Mouse (Mus musculus) cerebellum, postnatal 10 days (tissue): ENCODE measurements at regions not wholly inside any gene's neighbourhood (a gene's known extent, or its start where the extent isn't known, plus 50 kb on each side); places are given as distances from the start of the nearest gene placed in this dataset.

Experiments used
- DNase-seq, 2 experiments: peaks; one replicate each; pipeline ENCODE4 v3.0.0; 2021; ENCODE audit warnings: mixed read lengths in 2 of 2

DNA sequence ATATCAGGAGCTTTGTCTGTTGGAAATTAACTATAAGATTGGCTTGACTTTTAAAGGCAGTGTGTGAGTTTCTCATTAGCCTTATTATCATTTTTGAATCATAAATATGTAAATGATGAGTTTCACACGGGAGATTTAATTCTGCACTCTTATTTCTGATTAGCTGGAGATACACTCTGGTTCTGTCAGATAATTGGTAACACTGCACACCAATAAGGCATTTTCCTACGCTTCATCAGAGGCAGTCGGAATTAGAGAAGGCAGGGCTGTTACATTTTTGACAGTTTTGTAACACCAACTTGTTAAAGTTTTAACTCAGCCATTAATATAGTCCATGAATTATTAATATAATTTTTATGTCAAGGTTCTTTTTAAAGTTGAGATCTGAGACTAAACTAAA, 347.3 kb downstream of the Zfp352 start:
- DNase-seq: no peak

DNA sequence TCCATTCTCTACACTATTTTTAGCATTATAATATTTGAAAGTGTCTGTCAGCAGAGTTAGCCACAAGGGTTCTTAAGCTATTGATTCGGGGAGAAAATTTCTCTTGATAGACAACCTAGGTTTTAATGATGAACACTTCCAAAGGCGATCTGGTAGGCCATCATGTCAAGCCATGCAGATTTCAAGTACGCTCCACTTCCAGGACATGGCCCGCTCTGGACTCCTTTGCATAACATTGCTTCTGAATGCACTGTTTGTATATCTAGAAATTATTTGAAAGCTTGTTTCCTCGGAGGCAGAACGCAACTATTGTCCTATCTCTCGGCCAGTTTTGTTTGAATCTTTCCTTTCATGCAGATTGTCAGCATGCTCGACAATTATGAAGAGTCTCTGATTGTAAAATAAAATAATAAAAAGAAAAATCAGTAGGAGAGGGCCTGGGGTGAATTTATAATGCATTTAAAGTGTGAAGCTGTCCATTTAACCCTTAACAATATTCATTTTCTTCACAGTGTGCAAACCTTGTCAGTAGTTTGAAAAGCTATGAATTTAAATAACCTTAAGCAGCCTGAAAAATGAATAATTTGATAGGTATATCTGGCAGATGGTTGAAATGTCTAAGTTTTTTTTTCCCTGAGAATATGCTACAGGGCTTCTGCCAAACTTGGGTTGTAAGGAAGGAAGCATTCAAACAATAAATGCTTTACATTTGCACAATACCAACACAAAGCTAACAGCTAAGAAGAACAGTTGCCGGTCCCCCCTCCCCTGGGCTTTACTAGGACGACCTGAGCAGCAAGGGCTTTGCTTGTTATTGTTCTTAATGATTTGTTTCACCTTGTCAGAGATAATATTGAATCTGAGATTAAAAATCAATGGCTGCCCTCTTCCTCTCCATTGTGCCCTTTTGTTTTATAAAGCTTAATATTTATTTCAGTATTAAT, 357.8 kb downstream of the Zfp352 start:
- DNase-seq: no peak

DNA sequence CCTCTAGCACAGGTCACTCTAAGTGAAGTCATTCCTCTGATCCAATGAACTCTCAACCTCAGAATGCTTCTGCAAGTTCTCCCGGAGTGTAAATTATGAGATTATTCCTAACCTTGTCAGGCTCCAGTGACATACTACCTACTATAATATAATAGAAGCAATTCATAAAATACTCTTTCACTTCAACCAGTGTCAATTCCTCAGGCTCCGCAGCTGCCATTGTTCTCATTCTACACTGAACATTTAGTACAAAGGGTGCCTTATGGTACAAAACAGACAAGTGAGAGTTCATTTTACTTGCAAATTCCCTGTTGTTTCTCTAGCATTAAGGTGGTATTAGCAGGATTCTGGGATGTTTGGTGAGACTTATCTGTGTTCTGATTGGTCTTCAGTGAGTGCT, 379.7 kb downstream of the Zfp352 start:
- no peak for DNase-seq

DNA sequence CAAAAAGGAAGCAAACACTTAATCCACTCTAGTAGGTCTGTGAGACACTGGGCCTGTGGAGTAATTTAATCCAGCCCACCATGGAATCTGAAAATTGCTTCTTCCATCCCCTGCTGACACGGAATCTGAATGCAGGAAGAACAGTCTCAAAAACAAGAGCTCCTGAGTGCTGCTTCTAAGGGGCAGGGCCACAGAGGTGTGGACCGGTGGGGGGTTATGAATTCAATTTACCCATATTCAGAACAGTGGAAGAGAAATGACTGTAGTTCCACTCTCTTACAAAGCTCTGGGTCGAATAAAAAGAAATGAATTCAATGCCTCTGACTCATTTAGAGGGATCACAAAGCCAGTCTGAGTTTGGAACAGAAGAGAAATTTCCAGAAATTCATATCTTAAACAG, 390.3 kb downstream of the Zfp352 start:
- no peak for DNase-seq

DNA sequence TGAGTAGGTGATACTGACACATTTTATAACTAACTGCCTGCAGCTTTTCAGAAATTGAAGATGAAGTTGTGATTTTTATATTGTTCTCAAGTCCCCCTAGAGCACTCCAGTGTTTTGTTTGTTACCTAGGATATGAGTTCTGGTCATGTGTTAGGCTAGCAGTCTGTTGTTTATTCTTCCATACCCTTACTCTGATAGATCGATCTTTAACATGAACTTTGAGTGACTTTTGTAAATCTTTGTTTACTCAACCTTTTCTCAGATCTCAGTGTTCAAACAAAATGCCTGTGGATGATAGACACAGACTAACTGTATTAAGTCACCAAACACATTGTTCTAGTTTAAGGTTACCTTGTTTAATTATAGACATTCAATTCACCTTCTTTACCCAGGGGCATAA, 409.3 kb downstream of the Zfp352 start:
- DNase-seq: no peak

DNA sequence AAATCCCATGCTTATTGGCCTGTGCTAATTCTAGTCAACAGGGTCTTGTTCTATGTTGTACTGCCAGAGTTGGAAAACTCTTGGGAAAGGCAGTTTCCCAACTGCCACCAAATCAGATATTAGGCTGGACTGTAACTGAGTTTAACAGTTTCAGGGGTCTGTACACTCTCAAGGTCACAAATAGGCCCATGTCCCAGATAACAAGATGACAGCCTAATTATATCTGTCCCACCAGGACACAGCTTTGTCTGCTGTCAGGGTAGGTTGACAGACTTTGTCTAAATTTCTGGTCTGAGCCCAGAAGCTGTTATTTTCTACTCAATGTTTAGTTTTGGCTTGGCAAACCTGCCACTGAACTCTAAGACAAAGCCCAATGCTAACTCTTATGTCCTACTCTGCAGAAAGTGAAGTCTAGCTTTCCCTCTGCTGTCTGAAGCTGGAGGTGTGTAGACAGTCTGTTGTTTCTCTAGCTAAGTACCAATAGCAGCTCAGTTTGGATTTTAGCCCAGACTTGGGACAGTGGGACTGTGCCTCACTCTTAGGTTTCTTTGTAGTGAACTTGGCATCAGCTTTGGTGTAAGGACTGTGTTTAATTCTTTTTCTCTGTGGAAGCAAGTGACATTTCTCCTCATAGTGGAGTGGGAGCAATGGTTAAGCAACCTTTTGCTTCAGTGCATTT, 453.8 kb downstream of the Zfp352 start:
- peak; percentile 5 to 7 for DNase-seq

DNA sequence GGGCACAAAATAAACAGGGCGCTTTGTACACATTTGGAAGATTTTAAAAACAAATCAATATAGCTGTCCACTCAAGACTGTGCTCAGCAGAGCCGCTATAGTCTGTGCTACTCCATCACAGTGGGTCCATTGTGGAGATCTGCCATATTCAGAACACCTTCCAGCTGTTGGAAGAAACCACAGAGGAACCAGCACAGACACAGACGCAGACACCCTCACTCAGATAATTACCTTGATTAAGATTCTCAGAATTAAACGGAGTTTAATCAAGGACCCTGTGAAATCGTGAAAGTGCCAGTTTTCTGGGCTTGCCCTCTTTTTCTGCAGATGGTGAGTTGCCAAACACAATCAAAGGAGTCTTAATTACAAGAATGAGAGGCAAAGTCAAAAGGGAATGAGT, 478.3 kb downstream of the Zfp352 start:
- DNase-seq: no peak

DNA sequence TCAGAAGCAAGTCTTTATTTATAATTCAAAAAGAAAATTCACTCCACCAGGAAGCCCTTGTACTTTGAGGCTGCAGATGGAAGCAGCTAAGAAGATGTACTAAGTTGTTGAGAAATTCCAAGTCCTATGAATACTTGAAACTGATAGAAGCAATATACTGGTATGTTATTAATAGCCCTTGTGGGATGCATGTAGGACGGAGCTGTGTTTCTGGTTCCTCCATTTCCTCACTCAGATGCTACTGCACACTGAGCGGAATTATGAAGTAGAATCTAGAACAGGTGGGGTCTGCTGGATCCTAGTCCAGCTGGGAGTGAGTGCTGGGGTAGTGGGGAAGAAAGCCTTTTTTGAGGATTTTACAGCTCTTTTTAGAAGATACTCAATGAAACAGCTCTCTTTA, 510.5 kb downstream of the Zfp352 start:
- DNase-seq: no peak

DNA sequence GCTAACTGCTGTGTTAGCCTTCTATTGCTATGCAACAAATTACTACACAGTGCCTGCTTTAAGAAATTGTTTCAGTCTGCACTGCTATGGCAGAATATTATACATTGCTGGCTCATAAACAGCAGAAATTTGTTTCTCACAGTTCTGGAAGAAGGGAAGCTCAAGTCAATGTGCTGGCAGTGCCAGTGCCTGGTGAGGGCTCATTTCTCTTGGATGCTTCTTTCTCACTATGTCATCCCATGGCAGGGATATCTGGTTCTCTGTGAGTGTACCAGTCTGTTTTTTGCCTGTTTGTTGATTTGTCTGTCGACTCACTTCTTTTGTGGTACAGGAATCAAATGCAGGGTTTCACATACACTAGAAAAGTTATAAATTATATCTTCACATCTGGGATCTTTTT, 516.2 kb downstream of the Zfp352 start:
- DNase-seq: no peak

DNA sequence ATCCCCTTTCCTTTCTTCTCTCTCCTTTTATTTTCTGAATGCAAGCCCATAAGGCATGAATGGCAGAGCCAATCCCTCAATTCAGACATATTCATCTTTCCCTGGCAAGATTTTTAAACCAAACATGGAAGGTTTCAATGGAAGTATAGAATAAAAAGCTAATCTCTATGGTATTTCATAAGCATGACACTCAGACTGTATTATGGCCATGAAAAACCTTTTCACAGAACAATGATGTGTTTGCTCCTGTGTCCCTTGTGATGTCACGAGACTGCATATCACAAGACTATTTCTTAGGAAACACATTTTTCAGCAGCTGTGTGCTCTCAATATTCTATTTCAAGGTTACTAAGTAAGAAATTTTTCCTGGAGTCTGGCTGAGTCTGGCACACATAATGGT, 525.5 kb downstream of the Zfp352 start:
- DNase-seq: no peak
